Mouse (Mus musculus): ENCODE measurements around the gene Irf9. TPM values are rescaled to one million over a fixed set of nuclear protein-coding genes. Genes with fewer than 3 reads are reported as not detected.
A peak's percentile ranks its signal among the peaks of the same experiment; 100 is the strongest.

The Irf9 gene
- polyA plus RNA-seq, 1 experiment = 10.9 TPM

DNA sequence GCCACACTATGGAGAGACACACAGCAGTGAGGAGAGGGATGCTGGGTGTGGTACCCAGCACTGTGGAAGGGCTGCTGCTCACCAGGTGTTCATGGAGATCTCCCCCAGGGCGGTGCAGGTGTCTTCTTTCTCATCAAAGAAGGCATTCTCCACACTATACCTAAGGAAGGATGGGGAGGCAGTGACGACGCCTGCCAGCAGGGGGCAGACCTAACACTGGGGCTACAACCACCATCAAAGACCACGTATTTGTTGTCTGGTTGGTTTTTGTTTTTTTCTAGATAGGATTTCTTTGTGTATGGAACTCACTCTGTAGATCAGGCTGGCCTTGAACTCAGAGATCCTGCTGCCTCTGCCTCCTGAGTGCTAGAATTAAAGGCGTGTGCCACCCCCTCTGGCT is 25.9 kb downstream of the Irf9 start:
- Histone ChIP-seq H3K36me3 (ENCODE audit: control insufficient read depth, insufficient read depth, low read length, poor library complexity, severe bottlenecking) (peaks cover 39% of the 10 kb centered on the region), H3K9me3 (replicated peaks; ENCODE audit: control insufficient read depth, insufficient read depth, low read length, poor library complexity, severe bottlenecking) (no peaks in the 10 kb centered on the region)

GRCm38 (mm10) chr14:55634874-55635522 is 31.6 kb downstream of the Irf9 start:
- Histone ChIP-seq H3K9ac (ENCODE audit: low read depth, poor library complexity, severe bottlenecking) (peak overlapping the region; percentile 70), H3K27ac (ENCODE audit: insufficient read depth, low read length) (no peak overlapping the region), H3K27me3 (ENCODE audit: control insufficient read depth, insufficient read depth, low read length, poor library complexity, severe bottlenecking) (no peaks in the 10 kb centered on the region), H3K4me1 (ENCODE audit: control insufficient read depth, insufficient read depth, low read length) (peaks cover 4% of the 10 kb centered on the region), H3K4me3 (ENCODE audit: low read depth, low read length) (peak overlapping the region; percentile 64), H3K9me3 (replicated peaks; ENCODE audit: control insufficient read depth, insufficient read depth, low read length, poor library complexity, severe bottlenecking) (no peaks in the 10 kb centered on the region), H3K36me3 (ENCODE audit: control insufficient read depth, insufficient read depth, low read length, poor library complexity, severe bottlenecking) (peaks cover 23% of the 10 kb centered on the region)
- no peak for TF ChIP-seq EP300 (IDR thresholded peaks at IDR 0.05; ENCODE audit: insufficient read depth, low read depth, low read length)
- no peak for TF ChIP-seq CTCF (IDR thresholded peaks at IDR 0.05; ENCODE audit: low read depth, low read length)
- no peak for TF ChIP-seq POLR2A (IDR thresholded peaks at IDR 0.05; ENCODE audit: insufficient read depth, low read length)

More for the DNA sequence above, 25.9 kb downstream of the Irf9 start:
- no peak overlapping the region for H3K27ac ChIP-seq (ENCODE audit: insufficient read depth, low read length)
- peak; percentile 88 for TF ChIP-seq CTCF (IDR thresholded peaks at IDR 0.05; ENCODE audit: low read depth, low read length)
- no peak for TF ChIP-seq POLR2A (IDR thresholded peaks at IDR 0.05; ENCODE audit: insufficient read depth, low read length)
- H3K4me3 ChIP-seq (ENCODE audit: low read depth, low read length) = no peak overlapping the region
- no peaks in the 10 kb centered on the region for H3K27me3 ChIP-seq (ENCODE audit: control insufficient read depth, insufficient read depth, low read length, poor library complexity, severe bottlenecking)
- H3K4me1 ChIP-seq (ENCODE audit: control insufficient read depth, insufficient read depth, low read length) = peaks cover 4% of the 10 kb centered on the region
- no peak overlapping the region for H3K9ac ChIP-seq (ENCODE audit: low read depth, poor library complexity, severe bottlenecking)

DNA sequence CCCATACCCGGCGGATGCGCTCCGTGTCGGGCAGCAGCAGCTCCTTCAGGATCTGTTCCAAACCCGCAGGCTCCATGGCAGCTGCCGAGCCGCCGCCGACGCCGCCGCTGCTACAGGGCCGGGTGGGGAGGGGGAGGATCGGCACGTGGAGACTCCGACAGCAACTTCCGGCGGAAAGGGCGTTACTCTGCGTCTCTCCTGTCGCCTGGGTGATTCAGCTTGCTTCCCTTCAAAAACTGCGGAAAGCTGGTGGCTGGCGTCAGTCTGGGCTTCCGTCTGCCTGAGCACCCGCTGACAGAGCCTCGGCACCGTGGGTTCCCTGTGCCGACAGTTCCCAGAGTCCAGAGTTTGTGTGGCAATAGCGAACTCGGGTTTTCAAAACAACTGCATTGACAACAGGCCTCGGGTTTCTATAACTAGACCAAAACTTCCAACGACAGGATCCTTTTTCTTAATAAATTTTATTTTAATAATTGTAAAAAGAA is 32.2 kb downstream of the Irf9 start, which contains the start of gene Ipo4:
Ipo4 (minus strand) TSS at position 435 of the 485 bp plus-strand sequence.
- no peaks in the 10 kb centered on the region for H3K27me3 ChIP-seq (ENCODE audit: control insufficient read depth, insufficient read depth, low read length, poor library complexity, severe bottlenecking)
- H3K36me3 ChIP-seq (ENCODE audit: control insufficient read depth, insufficient read depth, low read length, poor library complexity, severe bottlenecking) = peaks cover 17% of the 10 kb centered on the region
- H3K4me1 ChIP-seq (ENCODE audit: control insufficient read depth, insufficient read depth, low read length) = peaks cover 4% of the 10 kb centered on the region
- peak within 1 kb of the TSS; percentile 70 for H3K9ac ChIP-seq (ENCODE audit: low read depth, poor library complexity, severe bottlenecking)
- H3K9me3 ChIP-seq (replicated peaks; ENCODE audit: control insufficient read depth, insufficient read depth, low read length, poor library complexity, severe bottlenecking) = no peaks in the 10 kb centered on the region
- H3K4me3 ChIP-seq (ENCODE audit: low read depth, low read length) = peak within 1 kb of the TSS; percentile 64
- no peak within 1 kb of the TSS for H3K27ac ChIP-seq (ENCODE audit: insufficient read depth, low read length)
- TF ChIP-seq EP300 (IDR thresholded peaks at IDR 0.05; ENCODE audit: insufficient read depth, low read depth, low read length) (no peak), CTCF (IDR thresholded peaks at IDR 0.05; ENCODE audit: low read depth, low read length) (no peak), POLR2A (IDR thresholded peaks at IDR 0.05; ENCODE audit: insufficient read depth, low read length) (no peak)

DNA sequence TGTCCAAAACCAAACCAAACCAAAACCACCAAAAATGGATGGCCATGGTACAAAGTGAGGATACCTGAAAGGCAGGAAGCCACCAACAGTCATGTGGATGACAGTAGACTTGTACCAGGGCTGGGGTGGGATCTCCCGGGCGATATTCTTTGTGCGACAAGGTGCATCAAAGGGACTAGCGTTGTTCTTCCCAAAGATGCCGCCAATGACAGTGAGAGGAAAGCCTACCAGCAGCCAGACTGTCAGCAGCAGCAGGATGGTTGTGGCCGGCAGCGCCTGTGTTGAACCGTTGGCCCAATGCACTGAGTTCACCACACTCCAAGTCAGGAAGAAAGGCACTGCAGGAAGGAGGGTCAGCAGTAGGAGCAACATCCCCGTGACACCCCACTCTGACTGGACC is 34.4 kb downstream of the Irf9 start, which contains the start of gene Gm49378:
Gm49378 (minus strand) TSS at position 101 of the 400 bp plus-strand sequence.
- Histone ChIP-seq H3K4me1 (ENCODE audit: control insufficient read depth, insufficient read depth, low read length) (peaks cover 4% of the 10 kb centered on the region), H3K9me3 (replicated peaks; ENCODE audit: control insufficient read depth, insufficient read depth, low read length, poor library complexity, severe bottlenecking) (no peaks in the 10 kb centered on the region), H3K27me3 (ENCODE audit: control insufficient read depth, insufficient read depth, low read length, poor library complexity, severe bottlenecking) (no peaks in the 10 kb centered on the region), H3K36me3 (ENCODE audit: control insufficient read depth, insufficient read depth, low read length, poor library complexity, severe bottlenecking) (peaks cover 11% of the 10 kb centered on the region), H3K9ac (ENCODE audit: low read depth, poor library complexity, severe bottlenecking) (no peak within 1 kb of the TSS), H3K27ac (ENCODE audit: insufficient read depth, low read length) (no peak within 1 kb of the TSS), H3K4me3 (ENCODE audit: low read depth, low read length) (no peak within 1 kb of the TSS)
- no peak for TF ChIP-seq CTCF (IDR thresholded peaks at IDR 0.05; ENCODE audit: low read depth, low read length)
- TF ChIP-seq POLR2A (IDR thresholded peaks at IDR 0.05; ENCODE audit: insufficient read depth, low read length) = no peak
- no peak for TF ChIP-seq EP300 (IDR thresholded peaks at IDR 0.05; ENCODE audit: insufficient read depth, low read depth, low read length)

- Histone ChIP-seq H3K4me1 (ENCODE audit: control insufficient read depth, insufficient read depth, low read length) (peaks cover 2% of the 10 kb centered on the region), H3K9me3 (replicated peaks; ENCODE audit: control insufficient read depth, insufficient read depth, low read length, poor library complexity, severe bottlenecking) (no peaks in the 10 kb centered on the region), H3K36me3 (ENCODE audit: control insufficient read depth, insufficient read depth, low read length, poor library complexity, severe bottlenecking) (peaks cover 3% of the 10 kb centered on the region), H3K27me3 (ENCODE audit: control insufficient read depth, insufficient read depth, low read length, poor library complexity, severe bottlenecking) (no peaks in the 10 kb centered on the region), H3K27ac (ENCODE audit: insufficient read depth, low read length) (no peak overlapping the region), H3K4me3 (ENCODE audit: low read depth, low read length) (no peak overlapping the region), H3K9ac (ENCODE audit: low read depth, poor library complexity, severe bottlenecking) (no peak overlapping the region)
- TF ChIP-seq CTCF (IDR thresholded peaks at IDR 0.05; ENCODE audit: low read depth, low read length) = no peak
- no peak for TF ChIP-seq EP300 (IDR thresholded peaks at IDR 0.05; ENCODE audit: insufficient read depth, low read depth, low read length)
- TF ChIP-seq POLR2A (IDR thresholded peaks at IDR 0.05; ENCODE audit: insufficient read depth, low read length) = no peak
Measured at GRCm38 (mm10) chr14:55640816-55641215, 37.4 kb downstream of the Irf9 start.

DNA sequence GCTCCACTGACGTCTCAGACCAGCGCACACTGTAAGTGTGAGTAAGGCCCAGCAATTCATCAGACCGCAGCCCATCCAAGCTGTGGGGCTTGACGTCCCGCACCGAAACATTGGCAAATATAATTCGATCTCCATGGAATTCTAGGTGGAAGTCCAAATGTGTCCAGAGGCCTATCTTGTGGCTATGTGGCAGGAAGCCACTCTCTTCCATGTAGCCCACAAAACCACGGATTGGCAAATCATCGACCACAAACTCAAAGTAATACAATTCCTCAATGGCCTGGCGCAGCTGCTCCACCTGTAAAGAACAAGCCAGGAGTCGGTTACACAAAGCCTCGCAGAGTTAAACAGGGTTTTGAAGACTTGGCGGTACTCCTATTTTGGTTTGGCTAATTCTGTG is 37.9 kb downstream of the Irf9 start:
- Histone ChIP-seq H3K4me1 (ENCODE audit: control insufficient read depth, insufficient read depth, low read length) (peaks cover 2% of the 10 kb centered on the region), H3K27me3 (ENCODE audit: control insufficient read depth, insufficient read depth, low read length, poor library complexity, severe bottlenecking) (no peaks in the 10 kb centered on the region), H3K36me3 (ENCODE audit: control insufficient read depth, insufficient read depth, low read length, poor library complexity, severe bottlenecking) (peaks cover 3% of the 10 kb centered on the region), H3K4me3 (ENCODE audit: low read depth, low read length) (no peak overlapping the region), H3K27ac (ENCODE audit: insufficient read depth, low read length) (no peak overlapping the region), H3K9me3 (replicated peaks; ENCODE audit: control insufficient read depth, insufficient read depth, low read length, poor library complexity, severe bottlenecking) (no peaks in the 10 kb centered on the region), H3K9ac (ENCODE audit: low read depth, poor library complexity, severe bottlenecking) (no peak overlapping the region)
- TF ChIP-seq CTCF (IDR thresholded peaks at IDR 0.05; ENCODE audit: low read depth, low read length) (no peak), EP300 (IDR thresholded peaks at IDR 0.05; ENCODE audit: insufficient read depth, low read depth, low read length) (no peak), POLR2A (IDR thresholded peaks at IDR 0.05; ENCODE audit: insufficient read depth, low read length) (no peak)

Data from ES-Bruce4 (cell line).